Mouse (Mus musculus) left cerebral cortex, adult 2 months (tissue): ENCODE data around the gene Tbl2. TPM values are rescaled to one million over a fixed set of nuclear protein-coding genes. Genes with fewer than 3 reads are reported as not detected.

Experiments used
- DNase-seq, 2 experiments: peaks; one replicate each; pipeline ENCODE4 v3.0.0; 2021 to 2022; ENCODE audit warnings: low spot score in 2 of 2, mixed read lengths in 1 of 2; ENCODE audit errors: extremely low spot score in 1 of 2
- H3K27ac ChIP-seq: fragments of 200-600 bp; 2 replicates; pipeline ENCODE4 v1.8.1; 2022
- H3K4me3 ChIP-seq: fragments of 200-600 bp; 2 replicates; pipeline ENCODE4 v1.8.1; 2022
- CTCF ChIP-seq: fragments of 200-600 bp; IDR thresholded peaks from 2 replicates; pipeline ENCODE4 v1.8.1; 2022; ENCODE audit warnings: antibody characterized with exemption, mild to moderate bottlenecking, moderate library complexity
- intact Hi-C: fragments of 180-260 bp; cut with DNase I; formaldehyde crosslinking; loops from one replicate; pipeline ENCODE4 v1.15.1; 2025
- total RNA-seq, 2 experiments: library from RNA; stranded (reverse); gene quantifications; 2 replicates each; pipeline ENCODE4 v1.2.3; 2021

Tbl2 gene
- total RNA-seq, 2 experiments from 2014 or later: 26.1 to 27.0 TPM

DNA sequence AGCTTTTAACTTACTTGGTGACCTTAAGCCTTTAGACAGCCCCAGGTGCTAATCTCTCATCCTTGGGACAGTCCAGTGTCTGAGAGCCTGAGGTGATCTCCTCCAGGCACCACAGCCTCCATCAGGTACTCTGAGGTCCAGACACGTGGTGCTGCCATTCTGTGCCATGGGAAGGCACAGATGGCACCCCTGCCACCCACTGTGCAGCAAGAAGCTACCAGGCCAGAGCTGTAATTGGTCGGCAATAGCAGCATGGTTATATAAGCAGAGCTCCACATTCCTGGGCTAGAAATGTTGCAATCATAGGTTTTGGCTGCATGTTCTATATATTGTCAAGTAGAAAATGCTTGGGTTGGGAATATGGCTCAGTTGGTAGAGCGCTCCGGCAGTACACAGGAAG is 29.5 kb downstream of the Tbl2 start:
- no peak for TF ChIP-seq CTCF
- peak in 1 of 2 experiments; percentile 50 for DNase-seq
- intact Hi-C loops: no loop called here
- Histone ChIP-seq H3K4me3 (no peak overlapping the region), H3K27ac (peak overlapping the region; percentile 89)

DNA sequence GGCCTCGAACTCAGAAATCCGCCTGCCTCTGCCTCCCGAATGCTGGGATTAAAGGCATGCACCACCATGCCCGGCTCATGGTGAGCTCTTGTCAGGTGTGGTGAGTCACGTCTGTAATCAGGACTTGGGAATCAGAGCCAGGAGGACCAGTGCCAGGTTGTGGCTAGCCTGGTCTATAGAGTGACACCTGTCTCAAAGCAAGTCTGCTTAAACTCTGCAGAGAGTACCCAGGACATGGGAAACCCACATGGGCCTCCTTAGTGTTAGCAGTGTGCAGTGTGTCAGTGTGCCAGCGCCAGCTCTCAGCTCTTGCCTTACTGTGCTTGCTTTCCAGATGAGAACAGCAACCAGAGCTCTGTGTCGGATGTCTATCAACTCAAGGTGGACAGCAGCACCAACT is 30.2 kb downstream of the Tbl2 start:
- TF ChIP-seq CTCF: no peak
- DNase-seq: no peak
- peak overlapping the region; percentile 89 for H3K27ac ChIP-seq
- intact Hi-C loops: loop anchor here (10.0 kb wide), 1 partner anchor 755 kb away; the partner anchor contains the start of gene Ywhag
- no peak overlapping the region for H3K4me3 ChIP-seq

DNA sequence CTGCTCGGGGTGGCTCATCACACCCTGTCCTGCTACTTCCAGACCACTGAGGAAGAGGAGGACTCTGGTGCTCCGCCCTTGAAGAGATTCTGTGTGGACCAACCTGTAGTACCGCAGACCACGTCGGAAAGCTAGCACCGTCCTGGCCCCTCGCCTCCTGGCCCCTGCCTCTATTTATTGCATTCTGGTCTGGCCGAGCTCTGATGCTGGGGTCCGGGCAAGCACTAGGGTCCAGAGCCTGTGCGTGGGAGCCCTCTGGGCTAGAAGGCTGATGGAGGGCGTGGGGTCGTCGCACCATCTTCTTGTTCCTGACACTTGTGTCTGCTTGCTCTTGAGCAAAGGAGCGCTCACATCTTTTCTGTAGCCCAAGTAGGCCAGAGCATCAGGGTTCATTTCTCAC is 31.3 kb downstream of the Tbl2 start:
- TF ChIP-seq CTCF: no peak
- Histone ChIP-seq H3K27ac (peak overlapping the region; percentile 17; the same call in 1 of the 2 replicates), H3K4me3 (no peak overlapping the region)
- no peak for DNase-seq
- intact Hi-C loops: loop anchor here (10.0 kb wide), 1 partner anchor 754 kb away; the partner anchor contains the start of gene Ywhag

DNA sequence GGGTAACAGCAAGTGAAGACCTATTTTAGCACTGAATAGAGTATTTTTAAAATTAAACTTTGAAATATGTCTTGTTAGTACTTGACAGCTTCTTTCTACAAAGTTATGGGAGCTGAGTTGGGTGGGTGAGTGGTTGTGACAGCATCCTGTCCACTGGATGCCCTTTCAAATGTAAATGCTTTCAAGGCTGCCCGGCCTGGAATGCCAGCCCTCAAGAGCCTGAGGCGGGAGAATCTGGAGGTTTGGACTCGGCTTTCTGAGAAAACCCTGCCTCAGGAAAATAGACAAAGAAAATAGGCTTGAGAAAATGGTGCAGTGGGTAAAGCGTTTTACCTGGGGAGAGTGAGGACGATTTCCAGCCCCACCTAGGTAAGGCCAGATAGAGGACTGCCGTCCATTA is 32.3 kb downstream of the Tbl2 start:
- intact Hi-C loops: loop anchor here (10.0 kb wide), 1 partner anchor 753 kb away; the partner anchor contains the start of gene Ywhag
- DNase-seq: no peak
- H3K4me3 ChIP-seq: no peak overlapping the region
- H3K27ac ChIP-seq: no peak overlapping the region; the same call in 1 of the 2 replicates
- no peak for TF ChIP-seq CTCF

DNA sequence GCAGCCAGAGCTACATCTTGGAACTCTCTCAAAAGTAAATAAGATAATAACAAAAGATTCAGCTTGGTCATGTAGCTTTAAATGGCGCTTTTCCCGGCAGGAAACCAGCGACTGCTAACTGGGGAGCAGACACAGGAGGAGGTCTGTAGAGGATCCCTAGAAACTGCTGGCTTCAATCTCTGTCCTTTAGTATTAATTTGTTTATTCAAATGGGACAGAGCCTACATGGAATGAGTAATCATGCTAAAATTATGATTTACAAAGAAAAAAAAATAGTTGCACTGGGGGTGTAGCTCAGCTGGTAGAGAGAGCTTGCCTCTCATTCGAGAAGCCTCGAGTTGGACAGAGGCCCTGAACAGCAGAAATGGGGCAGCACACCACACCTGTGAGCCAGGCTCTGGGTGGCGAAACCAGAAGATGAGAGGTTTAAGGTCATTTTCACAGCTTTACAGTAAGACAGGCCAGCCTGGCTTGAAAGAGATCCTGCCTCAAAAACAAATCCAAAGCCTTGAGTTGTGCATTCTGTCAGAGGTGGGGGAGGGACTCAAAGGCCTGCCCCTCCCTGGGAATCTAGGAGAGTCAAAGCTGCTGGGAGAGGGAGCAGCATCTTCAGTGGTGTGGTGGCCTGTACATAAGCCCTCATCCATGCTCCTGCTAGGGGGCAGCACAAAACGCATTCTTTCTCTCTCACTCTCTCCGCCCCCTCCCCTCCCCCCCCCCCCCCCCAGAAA is 33.8 kb downstream of the Tbl2 start:
- peak overlapping the region; percentile 90 for H3K27ac ChIP-seq
- intact Hi-C loops: loop anchor here (10.0 kb wide), 1 partner anchor 752 kb away; the partner anchor contains the start of gene Ywhag
- TF ChIP-seq CTCF: no peak; the same call in 1 of the 2 replicates
- DNase-seq: peak; percentile 35 to 60
- H3K4me3 ChIP-seq: no peak overlapping the region

DNA sequence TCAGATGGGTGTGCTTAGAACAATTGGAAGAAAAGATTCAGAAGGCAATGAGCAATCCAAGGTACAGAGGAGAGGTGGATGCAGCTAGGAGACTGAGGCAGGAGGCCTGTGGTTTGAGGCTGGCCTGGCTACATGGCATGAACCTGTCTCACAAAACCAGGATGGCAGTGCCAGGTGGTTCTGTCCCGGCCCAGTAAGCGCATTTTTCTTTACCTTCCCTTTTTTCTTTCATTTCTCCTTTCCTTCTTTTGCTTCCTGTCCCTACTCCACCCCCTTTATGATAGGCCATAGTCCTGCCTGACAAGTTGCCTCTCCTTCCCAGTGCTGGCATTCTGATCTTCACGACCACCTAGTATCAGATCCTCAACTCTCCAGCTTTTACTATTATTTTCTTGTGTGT is 35.6 kb downstream of the Tbl2 start:
- Histone ChIP-seq H3K27ac (no peak overlapping the region), H3K4me3 (no peak overlapping the region)
- intact Hi-C loops: loop anchor here (5.0 to 10.0 kb wide), 3 partner anchors 38 to 750 kb away; partner anchors contain the start of genes Tbl2 and Ywhag
- TF ChIP-seq CTCF: no peak
- no peak for DNase-seq

DNA sequence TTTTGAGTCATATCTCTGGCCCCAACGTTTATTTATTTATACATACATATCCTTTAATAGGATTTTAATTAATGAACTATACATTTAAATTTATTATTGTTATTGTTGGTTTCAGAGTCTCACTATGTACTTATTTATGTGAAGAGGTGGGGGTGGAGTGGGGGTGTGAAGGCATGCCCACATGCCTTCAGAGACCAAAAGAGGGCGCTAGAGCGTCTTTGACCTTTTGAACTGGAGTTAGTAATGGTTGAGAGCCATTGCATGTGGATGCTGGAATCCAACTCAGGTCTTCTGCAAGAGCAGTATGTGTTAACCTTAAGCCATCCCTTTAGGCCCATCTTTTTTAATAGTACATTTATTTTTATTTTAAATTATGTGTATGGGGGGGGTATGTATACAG is 36.1 kb downstream of the Tbl2 start:
- Histone ChIP-seq H3K4me3 (no peak overlapping the region), H3K27ac (no peak overlapping the region)
- intact Hi-C loops: loop anchor here (5.0 to 10.0 kb wide), 3 partner anchors 38 to 749 kb away; partner anchors contain the start of genes Tbl2 and Ywhag
- DNase-seq: no peak
- TF ChIP-seq CTCF: peak; percentile 34

DNA sequence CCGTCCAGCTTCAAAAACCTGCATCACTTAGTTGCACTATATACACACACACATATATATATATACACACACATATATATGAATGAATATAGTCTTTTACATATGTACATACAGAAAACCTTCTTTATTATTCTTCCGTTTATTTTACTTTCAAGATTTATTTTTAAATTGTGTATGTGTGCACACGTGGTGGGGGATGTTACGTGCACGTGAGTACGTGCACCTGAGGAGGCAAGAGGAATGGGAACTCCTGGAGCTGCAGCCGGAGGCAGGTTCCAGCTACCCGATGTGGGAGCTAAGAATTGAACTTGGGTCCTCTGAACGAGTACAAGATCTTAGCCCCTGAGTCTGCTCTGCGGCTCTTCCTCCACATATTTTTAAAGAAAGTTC is 36.8 kb downstream of the Tbl2 start:
- Histone ChIP-seq H3K4me3 (peak overlapping the region; percentile 85), H3K27ac (peak overlapping the region; percentile 95)
- intact Hi-C loops: loop anchor here (5.0 to 10.0 kb wide), 3 partner anchors 39 to 749 kb away; partner anchors contain the start of genes Tbl2 and Ywhag
- no peak for DNase-seq
- TF ChIP-seq CTCF: no peak

DNA sequence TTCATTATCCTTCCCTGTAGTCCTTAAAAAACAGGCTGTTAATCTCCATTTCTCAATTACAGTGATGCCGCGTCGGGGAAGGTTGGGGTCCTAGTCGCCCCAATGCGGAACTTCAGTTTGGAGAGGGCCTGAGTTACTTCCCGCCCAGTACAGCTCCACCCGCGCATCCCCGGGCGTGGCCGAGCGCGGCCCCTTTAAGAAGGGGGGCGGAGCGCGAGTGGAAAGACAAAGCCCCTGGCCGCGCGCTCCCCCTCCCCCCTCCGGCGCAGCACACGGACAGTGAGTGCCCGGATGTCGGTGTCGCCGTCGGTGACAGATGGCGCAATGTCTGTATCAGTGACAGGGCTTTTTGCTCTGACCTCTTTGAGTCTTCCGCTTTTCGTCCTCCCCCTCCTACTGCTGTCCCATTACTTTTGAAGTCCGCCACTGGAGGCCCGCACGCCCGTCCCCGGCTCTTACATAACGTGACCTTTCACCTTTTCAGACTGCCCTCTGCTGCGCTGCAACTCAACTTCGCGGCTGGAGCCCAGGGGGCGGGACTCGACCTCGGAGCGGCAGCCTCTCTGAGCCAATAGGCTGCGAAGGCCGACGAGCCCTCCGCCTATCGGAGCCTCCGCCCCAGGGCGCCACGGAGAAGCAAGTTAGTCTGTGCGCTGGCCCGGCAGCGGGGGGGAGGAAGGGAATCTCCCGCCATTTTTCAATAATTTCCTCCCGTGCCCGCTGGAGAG is 37.3 kb downstream of the Tbl2 start, which contains the start of gene Baz1b:
Baz1b (plus strand) TSS at position 644 of the 728 bp plus-strand sequence.
- peak; percentile 96 to 98 for DNase-seq
- no peak; the same call in none of the 2 replicates for TF ChIP-seq CTCF
- peak within 1 kb of the TSS; percentile 95 for H3K27ac ChIP-seq
- intact Hi-C loops: loop anchor here (1.0 to 10.0 kb wide), 4 partner anchors 18 to 748 kb away; partner anchors contain the start of genes Bcl7b, Tbl2 and Ywhag
- H3K4me3 ChIP-seq: peak within 1 kb of the TSS; percentile 85

DNA sequence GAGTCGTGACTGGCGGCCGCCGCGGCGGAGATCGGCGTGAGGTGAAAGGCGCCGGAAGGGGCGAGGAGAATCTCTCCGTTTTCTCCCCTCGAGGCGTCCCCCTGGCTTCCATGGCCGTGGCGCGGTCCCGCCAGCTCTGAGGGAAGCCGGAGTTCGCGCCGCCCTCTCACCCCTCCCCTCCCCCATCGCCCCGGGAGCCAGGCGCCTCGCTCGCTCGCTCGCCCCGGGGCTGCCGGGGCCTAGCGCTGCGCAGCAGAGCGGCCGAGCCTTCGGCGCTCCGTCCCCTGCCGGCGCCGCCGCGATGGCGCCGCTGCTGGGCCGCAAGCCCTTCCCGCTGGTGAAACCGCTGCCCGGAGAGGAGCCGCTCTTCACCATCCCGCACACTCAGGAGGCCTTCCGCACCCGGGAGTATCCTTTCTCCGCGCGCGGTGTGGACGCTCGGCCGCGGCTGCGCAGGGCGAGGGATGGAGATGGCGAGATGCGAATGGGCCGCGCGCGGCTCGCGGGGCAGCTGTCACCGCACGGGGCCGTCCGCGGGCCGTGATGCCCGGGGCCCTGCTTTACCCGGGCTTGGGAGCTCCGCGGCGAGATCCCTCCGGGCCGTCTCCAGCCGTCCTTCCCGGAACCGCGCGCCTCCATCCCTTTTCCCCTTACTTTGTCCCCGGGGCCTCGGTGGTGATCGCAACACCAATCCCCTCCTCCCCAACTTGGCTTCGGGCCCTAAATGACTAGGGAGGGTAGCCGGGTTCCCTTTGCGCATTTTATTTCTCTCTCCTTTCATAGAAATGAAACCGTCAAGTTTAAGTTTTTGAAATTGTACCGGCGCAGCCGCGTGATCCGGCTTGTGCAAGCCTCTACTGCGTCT is 38.1 kb downstream of the Tbl2 start:
- Histone ChIP-seq H3K4me3 (peak overlapping the region; percentile 85), H3K27ac (peak overlapping the region; percentile 95)
- peak; percentile 37 to 49 for DNase-seq
- no peak; the same call in none of the 2 replicates for TF ChIP-seq CTCF
- intact Hi-C loops: loop anchor here (1.0 to 10.0 kb wide), 4 partner anchors 19 to 747 kb away; partner anchors contain the start of genes Bcl7b, Tbl2 and Ywhag

DNA sequence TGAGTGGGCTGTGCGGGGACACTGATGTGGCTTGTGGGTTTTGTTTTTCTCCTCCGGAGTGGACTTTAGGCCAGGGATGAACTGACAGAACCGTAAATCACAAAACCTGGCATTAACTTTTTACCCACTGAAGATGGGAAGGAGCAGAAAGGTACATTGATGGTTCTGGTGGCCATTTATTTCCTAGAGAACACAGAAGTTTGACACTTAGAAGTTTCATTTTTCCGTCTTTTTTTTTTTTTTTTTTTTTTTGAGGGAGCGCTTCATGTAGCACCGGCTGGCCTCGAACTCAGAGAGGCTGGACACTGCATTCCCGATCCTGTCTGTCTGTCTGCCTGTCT is 38.7 kb downstream of the Tbl2 start:
- intact Hi-C loops: loop anchor here (5.0 to 10.0 kb wide), 3 partner anchors 41 to 747 kb away; partner anchors contain the start of genes Tbl2 and Ywhag
- no peak for DNase-seq
- Histone ChIP-seq H3K4me3 (peak overlapping the region; percentile 85), H3K27ac (peak overlapping the region; percentile 95)
- no peak for TF ChIP-seq CTCF
